Mouse (Mus musculus) bone marrow, adult 2 months (tissue): Measurements from ENCODE around the gene AC129217.1.

Source experiments
- CTCF ChIP-seq: fragments of 200-500 bp; IDR thresholded peaks from 2 replicates; pipeline ENCODE4 v1.5.1; 2011; ENCODE audit warnings: low read length, control low read depth; ENCODE audit not compliant: control insufficient read depth, insufficient read depth
- POLR2A ChIP-seq: fragments of 200-500 bp; IDR thresholded peaks from 2 replicates; pipeline ENCODE4 v1.6.1; 2011; ENCODE audit warnings: low read depth, mild to moderate bottlenecking, control low read depth, low read length, borderline replicate concordance; ENCODE audit not compliant: control insufficient read depth

GRCm38 (mm10) chr19:8832971-8833370 is 3.4 kb downstream of the AC129217.1 start:
- TF ChIP-seq CTCF, result no peak
- TF ChIP-seq POLR2A, result no peak
